Mouse (Mus musculus) brain, embryonic 14.5 days (tissue): ENCODE data around the gene Gpr176.

Source experiments
- CTCF ChIP-seq: fragments of 200-500 bp; IDR thresholded peaks from 2 replicates; pipeline ENCODE4 v1.5.1; 2012; ENCODE audit warnings: inconsistent platforms, mild to moderate bottlenecking, moderate library complexity, borderline replicate concordance; ENCODE audit not compliant: insufficient read depth, insufficient read length; ENCODE audit errors: extremely low read depth
- POLR2A ChIP-seq: fragments of 200-500 bp; IDR thresholded peaks from 2 replicates; pipeline ENCODE4 v1.6.1; 2012; ENCODE audit warnings: mild to moderate bottlenecking, inconsistent platforms, borderline replicate concordance; ENCODE audit not compliant: poor library complexity, insufficient read depth, insufficient read length, severe bottlenecking; ENCODE audit errors: extremely low read depth

DNA sequence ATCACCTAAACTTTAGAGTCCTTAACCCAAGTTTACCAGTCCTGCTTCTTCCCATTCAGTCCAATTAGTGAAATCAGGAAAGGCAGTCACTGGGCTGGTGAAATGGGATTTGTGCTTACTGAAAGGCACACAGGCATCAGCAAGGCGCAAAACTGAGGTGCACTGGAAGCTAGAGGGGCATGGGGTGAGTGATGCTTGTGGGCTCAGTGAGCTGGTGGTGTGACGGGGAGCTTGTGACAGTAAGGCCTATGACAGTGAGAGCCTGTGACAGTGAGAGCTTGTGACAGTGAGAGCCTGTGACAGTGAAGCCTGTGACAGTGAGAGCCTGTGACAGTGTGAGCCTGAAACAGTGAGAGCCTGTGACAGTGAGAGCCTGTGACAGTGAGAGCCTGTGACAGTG is 71.6 kb downstream of the Gpr176 start:
- TF ChIP-seq CTCF (no peak), POLR2A (no peak)
